Mouse (Mus musculus) left cerebral cortex, adult 8-10 months (tissue): ENCODE measurements around the gene Ikbip. TPM values are rescaled to one million over a fixed set of nuclear protein-coding genes. Genes with fewer than 3 reads are reported as not detected.

Source experiments
- total RNA-seq, 4 experiments: library from RNA; stranded (reverse); gene quantifications; 2 replicates each; pipeline ENCODE4 v1.2.4; 2022

The Ikbip gene
- total RNA-seq, 4 experiments from 2014 or later = 11.5 to 19.7 (median 15.6) TPM

Other genes with a start within 250 kb of the Ikbip start
- 10 to 100 TPM; 10.6 to 12.7 (median 11.9) TPM for gene Apaf1, start 170 bp upstream of the Ikbip start, total RNA-seq
- 100 to 1,000 TPM; 531 to 567 (median 564) TPM for gene Slc25a3, start 41.1 kb downstream of the Ikbip start, total RNA-seq
- 10 to 100 TPM; 38.4 to 51.0 (median 45.2) TPM for gene Tmpo, start 98.4 kb downstream of the Ikbip start, total RNA-seq